Mouse (Mus musculus) cerebellum, adult 2 months (tissue): ENCODE data around the gene Gpd1l. TPM values are rescaled to one million over a fixed set of nuclear protein-coding genes. Genes with fewer than 3 reads are reported as not detected.

ENCODE experiments used
- DNase-seq, 2 experiments: peaks; one replicate each; pipeline ENCODE4 v3.0.0; 2021
- H3K27ac ChIP-seq: fragments of 200-500 bp; 2 replicates; pipeline ENCODE4 v1.5.1; 2012; ENCODE audit warnings: low read length, control low read depth, inconsistent platforms; ENCODE audit not compliant: insufficient read depth
- H3K27me3 ChIP-seq: fragments of 200-500 bp; 2 replicates; pipeline ENCODE4 v1.6.1; 2012; ENCODE audit warnings: inconsistent platforms, mild to moderate bottlenecking, low read length, moderate library complexity; ENCODE audit not compliant: control insufficient read depth, insufficient read depth
- H3K4me1 ChIP-seq: fragments of 200-500 bp; 2 replicates; pipeline ENCODE4 v1.6.1; 2011; ENCODE audit warnings: low read length; ENCODE audit not compliant: control insufficient read depth, insufficient read depth
- H3K4me3 ChIP-seq: fragments of 200-500 bp; replicated peaks from 2 replicates; pipeline ENCODE3; 2011; ENCODE audit warnings: mild to moderate bottlenecking, low read depth, low read length, control low read depth; ENCODE audit not compliant: insufficient read depth
- CTCF ChIP-seq: fragments of 200-500 bp; IDR thresholded peaks from 2 replicates; pipeline ENCODE4 v1.5.1; 2011; ENCODE audit warnings: low read depth, mild to moderate bottlenecking, control low read depth, low read length, moderate library complexity, borderline replicate concordance; ENCODE audit not compliant: insufficient read depth
- POLR2A ChIP-seq: fragments of 200-500 bp; IDR thresholded peaks from 2 replicates; pipeline ENCODE4 v1.6.1; 2011; ENCODE audit warnings: low read length, control low read depth, borderline replicate concordance; ENCODE audit not compliant: insufficient read depth
- WGBS: fragments of 180-500 bp; shearing (Covaris S2); methylation state at CpG from one replicate; pipeline ENCODE4 v1.1.7; 2018; 5-methylcytosine and 5-hydroxymethylcytosine counted together
- polyA plus RNA-seq: library from polyadenylated mRNA; depleted of rRNA; stranded (reverse); fragments of >200 nt; gene quantifications from 2 replicates; pipeline ENCODE4 v1.2.3, GENCODE M21; 2012

The Gpd1l gene
- polyA plus RNA-seq, 1 experiment = 46.8 TPM

- H3K4me1 ChIP-seq = no peaks in the 10 kb centered on the region
- DNase-seq = no peak
- 88% methylated on average over 6 of the region's 6 CpGs for WGBS
- no peak for TF ChIP-seq POLR2A
- no peak for TF ChIP-seq CTCF
- no peak overlapping the region for H3K27ac ChIP-seq
- H3K27me3 ChIP-seq = no peaks in the 10 kb centered on the region
- H3K4me3 ChIP-seq = no peak overlapping the region
Measured at GRCm38 (mm10) chr9:114960844-114961243, 27.1 kb upstream of the Gpd1l start.

GRCm38 (mm10) chr9:114960043-114960789 is 26.4 kb upstream of the Gpd1l start:
- Histone ChIP-seq H3K27me3 (no peaks in the 10 kb centered on the region), H3K27ac (no peak overlapping the region), H3K4me3 (no peak overlapping the region), H3K4me1 (no peaks in the 10 kb centered on the region)
- no peak for DNase-seq
- no peak for TF ChIP-seq POLR2A
- no peak for TF ChIP-seq CTCF
- 54% methylated on average over 4 of the region's 4 CpGs for WGBS

GRCm38 (mm10) chr9:114956945-114957344 is 23.2 kb upstream of the Gpd1l start:
- Histone ChIP-seq H3K4me3 (no peak overlapping the region), H3K27ac (no peak overlapping the region), H3K4me1 (no peaks in the 10 kb centered on the region), H3K27me3 (no peaks in the 10 kb centered on the region)
- no peak for TF ChIP-seq POLR2A
- peak; percentile 67 for TF ChIP-seq CTCF
- peak; percentile 26 to 49 for DNase-seq
- WGBS = 42% methylated on average over 5 of the region's 5 CpGs

- 94% methylated on average over 11 of the region's 11 CpGs for WGBS
- Histone ChIP-seq H3K4me1 (no peaks in the 10 kb centered on the region), H3K4me3 (no peak overlapping the region), H3K27me3 (no peaks in the 10 kb centered on the region), H3K27ac (no peak overlapping the region)
- TF ChIP-seq CTCF = no peak
- no peak for TF ChIP-seq POLR2A
- no peak for DNase-seq
Measured at GRCm38 (mm10) chr9:114955340-114955739, 21.6 kb upstream of the Gpd1l start.

GRCm38 (mm10) chr9:114952866-114953265 is 19.1 kb upstream of the Gpd1l start:
- 17% methylated on average over 1 of the region's 1 CpGs for WGBS
- DNase-seq = no peak
- TF ChIP-seq POLR2A = no peak
- no peak for TF ChIP-seq CTCF
- Histone ChIP-seq H3K4me3 (no peak overlapping the region), H3K27me3 (no peaks in the 10 kb centered on the region), H3K4me1 (no peaks in the 10 kb centered on the region), H3K27ac (no peak overlapping the region)

GRCm38 (mm10) chr9:114948395-114948794 is 14.6 kb upstream of the Gpd1l start:
- no peaks in the 10 kb centered on the region for H3K27me3 ChIP-seq
- WGBS = 64% methylated on average over 5 of the region's 5 CpGs
- H3K4me1 ChIP-seq = no peaks in the 10 kb centered on the region
- no peak for DNase-seq
- TF ChIP-seq CTCF (no peak), POLR2A (no peak)
- no peak overlapping the region for H3K4me3 ChIP-seq
- no peak overlapping the region for H3K27ac ChIP-seq

GRCm38 (mm10) chr9:114945576-114945975 is 11.8 kb upstream of the Gpd1l start:
- TF ChIP-seq POLR2A = no peak
- no peak for TF ChIP-seq CTCF
- Histone ChIP-seq H3K27ac (no peak overlapping the region), H3K27me3 (no peaks in the 10 kb centered on the region), H3K4me3 (no peak overlapping the region), H3K4me1 (no peaks in the 10 kb centered on the region)
- whole genome bisulfite sequencing = 88% methylated on average over 6 of the region's 6 CpGs
- DNase-seq = no peak

- Histone ChIP-seq H3K27me3 (no peaks in the 10 kb centered on the region), H3K4me3 (no peak overlapping the region), H3K27ac (no peak overlapping the region), H3K4me1 (no peaks in the 10 kb centered on the region)
- DNase-seq = no peak
- no peak for TF ChIP-seq CTCF
- no peak for TF ChIP-seq POLR2A
- WGBS = 79% methylated on average over 3 of the region's 3 CpGs
Measured at GRCm38 (mm10) chr9:114944642-114945041, 10.9 kb upstream of the Gpd1l start.
